28 mouse cellular contexts compared by ENCODE assay signal in the genomic region with DNA sequence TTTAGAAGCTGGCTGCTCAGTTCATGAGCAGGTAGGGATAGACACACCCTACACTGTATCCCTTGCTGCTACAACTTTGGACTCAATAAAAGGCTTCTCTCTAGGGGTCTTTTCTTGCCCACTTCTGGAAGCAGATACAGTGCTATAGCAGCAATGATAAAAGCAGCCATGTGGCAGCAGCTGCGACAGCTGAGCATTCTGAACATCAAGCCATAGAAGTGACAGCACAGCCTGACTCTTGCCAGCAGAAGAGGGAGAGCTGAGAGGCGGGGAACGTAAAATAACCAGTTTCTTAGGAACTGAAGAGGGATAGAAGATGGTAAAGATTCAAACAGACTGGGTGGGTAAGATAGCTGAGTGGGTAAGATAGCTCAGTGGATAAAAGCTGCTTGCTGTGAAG. TPM values are rescaled to one million over a fixed set of nuclear protein-coding genes. Genes with fewer than 3 reads are reported as not detected.
"Had no signal": no experiment of that assay in that cellular context is flagged by ENCODE, and none has a peak within 500 bp of the region (broad histone marks: within the 10 kb centered on the region; RNA-seq: fewer than 3 reads in every experiment).

No protein-coding gene starts in this region.

- H3K4me1 ChIP-seq: intestine, embryonic 15.5 days had no signal

- DNase-seq: gastrocnemius, postnatal 14 days; gastrocnemius, postnatal 36 days; heart, adult 11 months; heart, adult 2 months; heart, postnatal 14 days; heart, postnatal 4 days; kidney, adult 18-20 months; kidney, adult 8-10 months; kidney, postnatal 10 days; kidney, postnatal 25 days; kidney, postnatal 4 days; liver; liver, embryonic 13.5 days had no signal

- H3K27ac ChIP-seq: heart, embryonic 13.5 days; hindbrain, embryonic 12.5 days; intestine, embryonic 15.5 days; limb, embryonic 13.5 days; liver, embryonic 13.5 days; liver, embryonic 15.5 days had no signal

- H3K27me3 ChIP-seq: heart, embryonic 13.5 days; heart, embryonic 15.5 days; hindbrain, embryonic 12.5 days; intestine, embryonic 15.5 days; limb, embryonic 13.5 days; liver, embryonic 13.5 days; liver, embryonic 15.5 days had no signal

- H3K36me3 ChIP-seq: heart, embryonic 15.5 days; intestine, embryonic 15.5 days had no signal

- H3K9me3 ChIP-seq: heart, embryonic 13.5 days; heart, embryonic 15.5 days; hindbrain, embryonic 10.5 days; hindbrain, embryonic 12.5 days; intestine, embryonic 15.5 days; limb, embryonic 13.5 days; liver, embryonic 13.5 days; liver, embryonic 15.5 days had no signal

RNA-seq across cellular contexts. Expression of gene Ankub1, which starts 40.1 kb away (rescaled TPM):
- total RNA-seq: gastrocnemius, adult 18-20 months; gastrocnemius, adult 8-10 months; gastrocnemius, postnatal 14 days; gastrocnemius, postnatal 36 days; heart, adult 2 months; heart, postnatal 14 days; heart, postnatal 4 days had no signal
- polyA plus RNA-seq: gonadal fat pad, adult 2 months; heart, embryonic 13.5 days; heart, embryonic 15.5 days; heart, postnatal 0 days; intestine, postnatal 0 days; kidney, embryonic 14.5 days; kidney, embryonic 16.5 days; liver, embryonic 11.5 days; liver, embryonic 13.5 days; liver, embryonic 15.5 days had no signal
